Mouse (Mus musculus) heart, embryonic 16.5 days (tissue): ENCODE measurements around the gene Vps13d. TPM values are rescaled to one million over a fixed set of nuclear protein-coding genes. Genes with fewer than 3 reads are reported as not detected.

Experiments used
- ATAC-seq: fragments of 200-750 bp; cut with Nextera tagmentation; replicated peaks from 2 replicates; pipeline ENCODE4 v1.8.0; 2017; ENCODE audit warnings: moderate number of reproducible peaks; ENCODE audit not compliant: insufficient read depth, low FRiP score; ENCODE audit errors: extremely low read depth
- H3K27ac ChIP-seq: fragments of 300-500 bp; sonication (generic); 2 replicates; pipeline ENCODE4 v1.5.1; 2014; ENCODE audit warnings: mild to moderate bottlenecking, low read length, control low read depth, moderate library complexity
- H3K27me3 ChIP-seq: fragments of 300-500 bp; sonication (generic); 2 replicates; pipeline ENCODE4 v1.6.1; 2014; ENCODE audit warnings: low read length, mixed read lengths; ENCODE audit not compliant: control insufficient read depth, insufficient read depth
- H3K36me3 ChIP-seq: fragments of 300-500 bp; sonication (generic); 2 replicates; pipeline ENCODE4 v1.6.1; 2014; ENCODE audit not compliant: control insufficient read depth, insufficient read depth
- H3K4me1 ChIP-seq: fragments of 300-500 bp; sonication (generic); 2 replicates; pipeline ENCODE4 v1.6.1; 2014; ENCODE audit warnings: low read length, mixed read lengths; ENCODE audit not compliant: control insufficient read depth, insufficient read depth
- H3K4me2 ChIP-seq: fragments of 300-500 bp; sonication (generic); 2 replicates; pipeline ENCODE4 v1.6.1; 2014; ENCODE audit warnings: low read depth, mild to moderate bottlenecking, control low read depth, low read length
- H3K4me3 ChIP-seq: fragments of 300-500 bp; sonication (generic); 2 replicates; pipeline ENCODE4 v1.5.1; 2014; ENCODE audit warnings: mild to moderate bottlenecking, control low read depth, low read length
- H3K9ac ChIP-seq: fragments of 300-500 bp; sonication (generic); 2 replicates; pipeline ENCODE4 v1.6.1; 2014; ENCODE audit warnings: low read length, control low read depth
- H3K9me3 ChIP-seq: fragments of 300-500 bp; sonication (generic); replicated peaks from 2 replicates; pipeline ENCODE4 v1.6.1; 2016; ENCODE audit warnings: low read length; ENCODE audit not compliant: control insufficient read depth
- WGBS: fragments of 180-500 bp; shearing (Covaris S2); extraction: QIAGEN DNeasy Blood & Tissue Kit; methylation state at CpG from one replicate; pipeline ENCODE4 v1.1.7; 2014; 5-methylcytosine and 5-hydroxymethylcytosine counted together
- polyA plus RNA-seq: library from polyadenylated mRNA; unstranded; fragments of >200 nt; fragmentation: Nextera tagmentation; extraction: Ambion mirVana; gene quantifications from 2 replicates; pipeline ENCODE4 v1.2.1, GENCODE M21; 2015

Gene Vps13d
- polyA plus RNA-seq, 1 experiment from 2014 or later, result 9.0 TPM

DNA sequence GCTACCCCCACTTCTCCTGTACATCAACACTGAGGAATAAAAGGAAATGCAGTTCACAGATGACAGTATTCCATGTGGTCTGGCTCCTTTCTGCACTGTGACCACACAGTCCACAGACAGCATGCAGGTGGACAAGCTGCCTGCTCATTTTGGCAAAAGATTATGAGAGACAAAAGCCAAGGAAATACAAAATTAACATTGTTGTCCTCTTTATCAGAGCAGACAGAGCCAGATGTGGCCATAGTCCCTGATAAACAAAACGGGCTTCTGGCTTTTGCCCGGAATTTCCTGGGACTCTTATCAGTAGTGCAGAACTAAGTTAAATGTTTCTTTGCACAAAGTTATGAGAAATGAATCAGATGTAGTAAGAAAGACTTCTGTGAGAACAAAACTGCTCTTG, 161.4 kb downstream of the Vps13d start:
- 9% methylated on average over 2 of the region's 2 CpGs for WGBS
- Histone ChIP-seq H3K9ac (no peak overlapping the region), H3K4me1 (peaks cover 33% of the 10 kb centered on the region), H3K36me3 (peaks cover 6% of the 10 kb centered on the region; the same call in 1 of the 2 replicates), H3K27ac (no peak overlapping the region), H3K27me3 (no peaks in the 10 kb centered on the region), H3K4me3 (no peak overlapping the region), H3K9me3 (no peaks in the 10 kb centered on the region), H3K4me2 (no peak overlapping the region)
- no peak for ATAC-seq

DNA sequence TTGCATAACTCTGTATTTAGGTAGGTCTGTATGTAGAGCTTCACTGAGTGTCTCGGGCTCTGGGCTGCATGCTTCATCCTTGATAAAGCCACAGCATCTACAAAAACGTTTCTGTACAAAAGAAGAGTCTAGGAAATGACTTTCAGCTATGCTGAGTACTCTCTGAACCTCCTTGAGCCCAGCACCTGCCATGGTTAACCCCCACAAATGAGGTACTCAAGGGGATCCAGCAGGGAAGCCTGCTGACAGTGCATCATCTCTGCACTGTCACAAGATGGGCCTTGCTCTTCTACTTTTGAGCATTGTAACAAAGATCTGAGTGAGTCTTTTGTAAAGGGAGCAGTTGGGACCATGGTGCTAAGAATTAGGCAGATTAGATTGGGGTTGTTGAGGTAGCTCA, 162.2 kb downstream of the Vps13d start:
- peaks cover 6% of the 10 kb centered on the region; the same call in 1 of the 2 replicates for H3K36me3 ChIP-seq
- no peaks in the 10 kb centered on the region for H3K9me3 ChIP-seq
- H3K27me3 ChIP-seq, result no peaks in the 10 kb centered on the region
- H3K4me1 ChIP-seq, result peaks cover 33% of the 10 kb centered on the region
- no peak for ATAC-seq
- 50% methylated on average over 2 of the region's 2 CpGs for WGBS
- H3K9ac ChIP-seq, result no peak overlapping the region
- H3K27ac ChIP-seq, result no peak overlapping the region
- H3K4me3 ChIP-seq, result no peak overlapping the region
- H3K4me2 ChIP-seq, result no peak overlapping the region

DNA sequence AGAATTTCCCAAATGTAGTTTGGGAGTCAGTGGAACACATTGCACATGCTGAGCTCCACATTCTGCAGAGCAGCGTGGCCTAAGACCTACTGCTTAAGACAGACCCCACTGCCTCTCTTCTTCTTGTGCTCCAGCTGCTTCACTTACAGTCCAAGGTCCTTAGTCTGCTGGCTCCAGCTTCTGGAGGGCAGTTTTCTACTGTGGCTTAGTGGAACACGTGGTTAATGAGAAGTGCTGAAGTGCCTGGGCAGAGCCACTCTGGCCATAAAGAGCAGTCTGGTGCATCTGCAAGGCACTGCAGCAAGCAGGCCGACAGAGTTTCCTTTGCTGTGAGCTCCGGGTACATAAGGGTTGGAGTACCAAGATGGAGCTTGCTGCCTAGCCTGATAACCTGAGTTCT, 163.3 kb downstream of the Vps13d start:
- H3K4me1 ChIP-seq, result peaks cover 40% of the 10 kb centered on the region

GRCm38 (mm10) chr4:145026449-145026851, 168.4 kb downstream of the Vps13d start:
- ATAC-seq, result peak; percentile 49; the same call in 1 of the 2 replicates
- H3K4me3 ChIP-seq, result no peak overlapping the region
- H3K27me3 ChIP-seq, result no peaks in the 10 kb centered on the region
- peaks cover 37% of the 10 kb centered on the region for H3K4me1 ChIP-seq
- H3K27ac ChIP-seq, result peak overlapping the region; percentile 74
- peak overlapping the region; percentile 8; the same call in 1 of the 2 replicates for H3K4me2 ChIP-seq
- no peaks in the 10 kb centered on the region for H3K9me3 ChIP-seq
- no peak overlapping the region for H3K9ac ChIP-seq
- H3K36me3 ChIP-seq, result no peaks in the 10 kb centered on the region
- WGBS, result 19% methylated on average over 7 of the region's 7 CpGs

More for the DNA sequence above, 163.3 kb downstream of the Vps13d start:
- Histone ChIP-seq H3K9ac (no peak overlapping the region), H3K9me3 (no peaks in the 10 kb centered on the region), H3K4me3 (no peak overlapping the region), H3K27me3 (no peaks in the 10 kb centered on the region), H3K27ac (no peak overlapping the region), H3K4me2 (no peak overlapping the region), H3K36me3 (peaks cover 3% of the 10 kb centered on the region; the same call in 1 of the 2 replicates)
- ATAC-seq, result no peak
- WGBS, result 49% methylated on average over 4 of the region's 4 CpGs

- Histone ChIP-seq H3K27me3 (no peaks in the 10 kb centered on the region), H3K27ac (peak overlapping the region; percentile 74), H3K4me1 (peaks cover 37% of the 10 kb centered on the region), H3K9me3 (no peaks in the 10 kb centered on the region), H3K9ac (0 out of 2 replicates have a peak overlapping the region, but pooled peaks have one; percentile 32), H3K4me2 (no peak overlapping the region), H3K36me3 (no peaks in the 10 kb centered on the region), H3K4me3 (no peak overlapping the region)
- no peak for ATAC-seq
- WGBS, result 49% methylated on average over 7 of the region's 7 CpGs
Observed at GRCm38 (mm10) chr4:145025409-145025762, 169.4 kb downstream of the Vps13d start.

GRCm38 (mm10) chr4:145024694-145025408, 170.0 kb downstream of the Vps13d start:
- H3K4me2 ChIP-seq, result no peak overlapping the region
- H3K4me1 ChIP-seq, result peaks cover 37% of the 10 kb centered on the region
- no peaks in the 10 kb centered on the region for H3K27me3 ChIP-seq
- 30% methylated on average over 8 of the region's 8 CpGs for WGBS
- no peak for ATAC-seq
- no peak overlapping the region for H3K9ac ChIP-seq
- peaks cover 4% of the 10 kb centered on the region; the same call in 1 of the 2 replicates for H3K36me3 ChIP-seq
- no peak overlapping the region for H3K4me3 ChIP-seq
- peak overlapping the region; percentile 74 for H3K27ac ChIP-seq
- H3K9me3 ChIP-seq, result no peaks in the 10 kb centered on the region

- WGBS, result 50% methylated on average over 6 of the region's 6 CpGs
- H3K4me2 ChIP-seq, result no peak overlapping the region
- H3K9ac ChIP-seq, result no peak overlapping the region
- H3K4me3 ChIP-seq, result no peak overlapping the region
- H3K4me1 ChIP-seq, result peaks cover 37% of the 10 kb centered on the region
- no peak for ATAC-seq
- no peaks in the 10 kb centered on the region for H3K9me3 ChIP-seq
- no peaks in the 10 kb centered on the region for H3K27me3 ChIP-seq
- H3K36me3 ChIP-seq, result peaks cover 9% of the 10 kb centered on the region
- no peak overlapping the region for H3K27ac ChIP-seq
Observed at GRCm38 (mm10) chr4:145023911-145024310, 170.9 kb downstream of the Vps13d start.

DNA sequence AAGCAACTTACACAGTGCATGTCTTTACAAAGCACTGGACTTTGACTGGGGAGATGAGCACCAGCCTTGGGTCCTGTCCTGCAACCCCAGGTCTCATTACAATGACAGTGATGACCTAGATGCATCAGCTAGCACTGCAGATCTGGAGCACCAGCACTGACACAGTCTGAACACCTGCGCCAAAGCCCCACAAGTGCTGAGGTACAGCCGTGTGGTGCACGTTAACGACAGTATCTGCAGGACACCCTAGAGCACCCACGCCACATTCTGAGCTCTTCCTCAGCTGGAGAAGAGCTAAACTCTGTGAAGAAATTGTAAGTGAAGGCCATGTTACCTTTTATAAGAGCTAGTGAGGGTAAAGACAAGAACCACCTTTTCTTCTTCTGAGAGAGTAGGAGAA, 172.0 kb downstream of the Vps13d start:
- H3K4me2 ChIP-seq, result no peak overlapping the region
- 86% methylated on average over 5 of the region's 5 CpGs for WGBS
- no peak overlapping the region for H3K9ac ChIP-seq
- H3K4me1 ChIP-seq, result peaks cover 38% of the 10 kb centered on the region
- no peak overlapping the region for H3K4me3 ChIP-seq
- ATAC-seq, result no peak
- H3K36me3 ChIP-seq, result peaks cover 9% of the 10 kb centered on the region
- H3K27ac ChIP-seq, result no peak overlapping the region
- H3K27me3 ChIP-seq, result no peaks in the 10 kb centered on the region
- no peaks in the 10 kb centered on the region for H3K9me3 ChIP-seq

DNA sequence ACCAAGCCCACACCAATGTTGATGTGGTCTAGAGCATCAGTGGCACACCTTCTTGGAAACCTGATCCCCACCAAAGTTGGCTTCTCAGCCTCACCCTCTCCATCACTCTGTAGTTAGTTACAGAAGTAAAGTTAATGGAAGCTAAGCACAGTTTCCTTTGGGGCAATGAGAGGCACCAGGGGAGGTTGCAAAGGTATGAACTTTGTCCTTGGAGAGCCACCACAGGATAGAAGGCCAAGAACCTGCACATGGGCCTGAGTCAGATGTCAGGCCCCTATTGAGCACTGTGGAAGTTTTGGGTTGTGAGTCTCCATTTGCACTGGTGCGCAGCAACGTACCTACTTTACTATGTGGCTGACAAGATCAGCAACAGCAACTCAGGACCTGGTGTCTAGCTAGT, 172.6 kb downstream of the Vps13d start:
- no peaks in the 10 kb centered on the region for H3K27me3 ChIP-seq
- no peak overlapping the region for H3K4me3 ChIP-seq
- peaks cover 9% of the 10 kb centered on the region for H3K36me3 ChIP-seq
- ATAC-seq, result no peak
- peaks cover 41% of the 10 kb centered on the region for H3K4me1 ChIP-seq
- H3K27ac ChIP-seq, result no peak overlapping the region
- H3K9me3 ChIP-seq, result no peaks in the 10 kb centered on the region
- 93% methylated on average over 2 of the region's 2 CpGs for WGBS
- no peak overlapping the region for H3K4me2 ChIP-seq
- no peak overlapping the region for H3K9ac ChIP-seq
